ENCODE assay signal across 9 mouse cellular contexts in genomic region chr11:4122742-4123579, GRCm38 (mm10). TPM values are rescaled to one million over a fixed set of nuclear protein-coding genes. Genes with fewer than 3 reads are reported as not detected.
A peak's percentile ranks its signal among the peaks of the same experiment; 100 is the strongest.
DNase-seq lines count a peak whose midpoint lies in the region; ATAC-seq and TF ChIP-seq lines count a peak whose summit lies in the region.
"Had no signal": no experiment of that assay in that cellular context is flagged by ENCODE, and none has a peak within 500 bp of the region (broad histone marks: within the 10 kb centered on the region; RNA-seq: fewer than 3 reads in every experiment).

Gene Sec14l2 (minus strand): TSS chr11:4123415.

- no peak within 1 kb of the TSS for H3K4me3 ChIP-seq in cerebellum, adult 2 months (replicated peaks; ENCODE audit: insufficient read depth, low read depth, low read length)
- peak within 1 kb of the TSS; percentile 67 for H3K4me3 ChIP-seq in G1E (ENCODE audit: low read depth, low read length)
- H3K4me3 ChIP-seq in hindbrain, embryonic 11.5 days (ENCODE audit: low read depth, low read length) = no peak within 1 kb of the TSS

- TF ChIP-seq CTCF in cerebellum, adult 2 months (IDR thresholded peaks at IDR 0.05; ENCODE audit: borderline replicate concordance, insufficient read depth, low read depth, low read length) = no peak
- no peak for TF ChIP-seq CTCF in G1E (IDR thresholded peaks at IDR 0.05; ENCODE audit: low read depth, low read length)

- H3K4me2 ChIP-seq in hindbrain, embryonic 11.5 days (replicated peaks; ENCODE audit: low read depth, low read length) = no peak within 1 kb of the TSS
- H3K4me2 ChIP-seq: lung, embryonic 14.5 days had no signal

- H3K36me3 ChIP-seq in G1E (replicated peaks) = peaks cover 6% of the 10 kb centered on the region
- no peaks in the 10 kb centered on the region for H3K36me3 ChIP-seq in hindbrain, embryonic 11.5 days (ENCODE audit: control insufficient read depth, insufficient read depth, low read length)

- 80% methylated on average over 10 of the region's 10 CpGs for WGBS in cerebellum, adult 2 months
- WGBS in hindbrain, embryonic 11.5 days = 82% methylated on average over 10 of the region's 10 CpGs

- DNase-seq in cerebellum, adult 2 months = no peak
- DNase-seq in cerebellum, postnatal 36 days = no peak
- peak; percentile 72 for DNase-seq in G1E (ENCODE audit: low spot score)
- no peak for DNase-seq in left cerebral cortex, postnatal 10 days (ENCODE audit: extremely low spot score in 1 of 2, low spot score in 2 of 2)
- peak; percentile 75 for DNase-seq in naive thymus-derived CD4-positive, alpha-beta T cell, adult 2 months (ENCODE audit: low read depth)
- DNase-seq in cerebellum, postnatal 14 days = no peak
- no peak for DNase-seq in hindbrain, embryonic 11.5 days (ENCODE audit: low spot score)
- DNase-seq in frontal cortex, postnatal 10 days (ENCODE audit: low spot score in 2 of 2) = no peak

- TF ChIP-seq POLR2A in cerebellum, adult 2 months (IDR thresholded peaks at IDR 0.05; ENCODE audit: borderline replicate concordance, insufficient read depth, low read length) = no peak

- peak; percentile 62 for ATAC-seq in G1E (ENCODE audit: extremely low read depth, insufficient number of reproducible peaks, low FRiP score, poor library complexity, severe bottlenecking)
- no peak for ATAC-seq in hindbrain, embryonic 11.5 days (ENCODE audit: low FRiP score)

- intact Hi-C loops in left cerebral cortex, postnatal 10 days (cut with DNase I) = no loop called here

- H3K9ac ChIP-seq in hindbrain, embryonic 11.5 days (ENCODE audit: low read depth, low read length) = no peak within 1 kb of the TSS
- H3K9ac ChIP-seq: lung, embryonic 14.5 days had no signal

- H3K9me3 ChIP-seq in G1E (replicated peaks) = no peaks in the 10 kb centered on the region; the same call in 1 of the 2 replicates
- no peaks in the 10 kb centered on the region for H3K9me3 ChIP-seq in hindbrain, embryonic 11.5 days (ENCODE audit: control insufficient read depth, low read length)

- no peaks in the 10 kb centered on the region for H3K4me1 ChIP-seq in cerebellum, adult 2 months (ENCODE audit: control insufficient read depth, insufficient read depth, low read length)
- peaks cover 53% of the 10 kb centered on the region for H3K4me1 ChIP-seq in G1E (ENCODE audit: insufficient read depth, low read depth, low read length)
- 0 out of 2 replicates have a peak, but pooled peaks cover 3% of the 10 kb centered on the region for H3K4me1 ChIP-seq in hindbrain, embryonic 11.5 days (replicated peaks; ENCODE audit: control insufficient read depth, insufficient read depth, low read length)

- H3K27me3 ChIP-seq in cerebellum, adult 2 months (ENCODE audit: control insufficient read depth, insufficient read depth, low read length) = no peaks in the 10 kb centered on the region
- H3K27me3 ChIP-seq in G1E (ENCODE audit: insufficient read depth, low read length) = peaks cover 33% of the 10 kb centered on the region
- peaks cover 6% of the 10 kb centered on the region for H3K27me3 ChIP-seq in hindbrain, embryonic 11.5 days (ENCODE audit: control insufficient read depth, insufficient read depth, low read length)

- no peak within 1 kb of the TSS for H3K27ac ChIP-seq in cerebellum, adult 2 months (ENCODE audit: insufficient read depth, low read length)
- H3K27ac ChIP-seq in hindbrain, embryonic 11.5 days (ENCODE audit: low read depth, low read length) = no peak within 1 kb of the TSS

RNA-seq across cellular contexts. Expression of gene Sec14l2, which starts in this region (rescaled TPM):
- polyA plus RNA-seq in cerebellum, adult 2 months (2012; rRNA removed) = 28.2 and 32.2 TPM in 2 replicates
- 13.7 and 13.8 TPM in 2 replicates for total RNA-seq in G1E (2014; fragmentation: Nextera tagmentation)
- total RNA-seq in G1E (2017) = 4.6 and 6.6 TPM in 2 replicates
- polyA plus RNA-seq in G1E (2012) = 3.3 and 3.5 TPM in 2 replicates
- 10 to 100 TPM; 14.0 to 14.4 TPM for total RNA-seq in left cerebral cortex, postnatal 10 days (2021)
- 1.7 and 2.1 TPM in 2 replicates for polyA plus RNA-seq in hindbrain, embryonic 11.5 days (2014; fragmentation: Nextera tagmentation; extraction: Ambion mirVana)

Comparison
In these comparisons a context has a peak if more than half of its experiments do, and no peak if none do; other contexts are left out.
1. DNase-seq: peak in G1E (single experiment) and naive thymus-derived CD4-positive, alpha-beta T cell, adult 2 months (single experiment); none in cerebellum, adult 2 months (0 of 2), cerebellum, postnatal 36 days (0 of 2), left cerebral cortex, postnatal 10 days (0 of 2), cerebellum, postnatal 14 days (0 of 2), hindbrain, embryonic 11.5 days (single experiment) and frontal cortex, postnatal 10 days (0 of 2).